19 mouse cellular contexts compared by ENCODE assay signal in genomic region chr12:112625700-112626099, GRCm38 (mm10).
"Had no signal": no experiment of that assay in that cellular context is flagged by ENCODE, and none has a peak within 500 bp of the region (broad histone marks: within the 10 kb centered on the region; RNA-seq: fewer than 3 reads in every experiment).

No protein-coding gene starts in this region.

- H3K9ac ChIP-seq: kidney, embryonic 15.5 days; limb, embryonic 15.5 days; liver, embryonic 14.5 days; liver, postnatal 0 days; lung, embryonic 14.5 days; neural tube, embryonic 12.5 days had no signal

- H3K9me3 ChIP-seq: kidney, embryonic 15.5 days; limb, embryonic 12.5 days; limb, embryonic 15.5 days; megakaryocyte, embryonic 14.5 days; midbrain, embryonic 10.5 days; neural tube, embryonic 12.5 days had no signal

- H3K4me2 ChIP-seq: kidney, embryonic 15.5 days; limb, embryonic 12.5 days; limb, embryonic 15.5 days; liver, embryonic 11.5 days; lung, embryonic 14.5 days; neural tube, embryonic 12.5 days had no signal

- H3K4me3 ChIP-seq: kidney, embryonic 15.5 days; limb, embryonic 12.5 days; limb, embryonic 15.5 days; megakaryocyte, embryonic 14.5 days; midbrain, embryonic 10.5 days; neural tube, embryonic 12.5 days had no signal

- H3K36me3 ChIP-seq: kidney, embryonic 15.5 days; limb, embryonic 12.5 days; limb, embryonic 15.5 days; midbrain, embryonic 10.5 days; neural tube, embryonic 12.5 days had no signal

- ATAC-seq: liver, postnatal 0 days; lung, postnatal 0 days had no signal

- DNase-seq: kidney, postnatal 10 days; kidney, postnatal 36 days; left cerebral cortex, postnatal 4 days; liver, postnatal 0 days; lung, embryonic 14.5 days; midbrain, embryonic 14.5 days; thymus, adult 2 months; thymus, postnatal 14 days; thymus, postnatal 4 days had no signal

- H3K27ac ChIP-seq: kidney, embryonic 15.5 days; limb, embryonic 12.5 days; limb, embryonic 15.5 days; liver, embryonic 14.5 days; midbrain, embryonic 10.5 days; neural tube, embryonic 12.5 days; stomach, postnatal 0 days had no signal
